Mouse (Mus musculus) limb, embryonic 13.5 days (tissue): ENCODE results near the gene Spink8. TPM values are rescaled to one million over a fixed set of nuclear protein-coding genes. Genes with fewer than 3 reads are reported as not detected.
A peak's percentile ranks its signal among the peaks of the same experiment; 100 is the strongest.

Source experiments
- ATAC-seq: fragments of 200-750 bp; cut with Nextera tagmentation; 2 replicates; pipeline ENCODE4 v1.8.0; 2017; ENCODE audit warnings: low read depth, moderate number of reproducible peaks, moderate TSS enrichment; ENCODE audit not compliant: low FRiP score
- H3K27ac ChIP-seq: fragments of 300-500 bp; sonication (generic); 2 replicates; pipeline ENCODE4 v1.5.1; 2015; ENCODE audit warnings: inconsistent platforms, mild to moderate bottlenecking, moderate library complexity
- H3K27me3 ChIP-seq: fragments of 300-500 bp; sonication (generic); 2 replicates; pipeline ENCODE4 v1.6.1; 2015; ENCODE audit warnings: mild to moderate bottlenecking, inconsistent platforms
- H3K36me3 ChIP-seq: fragments of 300-500 bp; sonication (generic); 2 replicates; pipeline ENCODE4 v1.6.1; 2015; ENCODE audit warnings: inconsistent platforms, mild to moderate bottlenecking, moderate library complexity
- H3K4me1 ChIP-seq: fragments of 300-500 bp; sonication (generic); 2 replicates; pipeline ENCODE4 v1.6.1; 2015; ENCODE audit warnings: inconsistent platforms
- H3K4me2 ChIP-seq: fragments of 300-500 bp; sonication (generic); replicated peaks from 2 replicates; pipeline ENCODE4 v1.6.1; 2015; ENCODE audit warnings: inconsistent platforms, mild to moderate bottlenecking, moderate library complexity
- H3K4me3 ChIP-seq: fragments of 300-500 bp; sonication (generic); 2 replicates; pipeline ENCODE4 v1.5.1; 2015; ENCODE audit warnings: moderate library complexity, mild to moderate bottlenecking, inconsistent platforms
- H3K9ac ChIP-seq: fragments of 300-500 bp; sonication (generic); 2 replicates; pipeline ENCODE4 v1.6.1; 2015; ENCODE audit warnings: mild to moderate bottlenecking, inconsistent platforms
- H3K9me3 ChIP-seq: fragments of 300-500 bp; sonication (generic); 2 replicates; pipeline ENCODE4 v1.6.1; 2016; ENCODE audit warnings: inconsistent platforms
- WGBS: fragments of 180-500 bp; shearing (Covaris S2); methylation state at CpG from one replicate; pipeline ENCODE4 v1.1.7; 2015; 5-methylcytosine and 5-hydroxymethylcytosine counted together
- polyA plus RNA-seq: library from polyadenylated mRNA; unstranded; fragments of >200 nt; fragmentation: Nextera tagmentation; extraction: Ambion mirVana; gene quantifications from 2 replicates; pipeline ENCODE4 v1.2.1, GENCODE M21; 2015

Spink8 gene
- polyA plus RNA-seq, 1 experiment from 2014 or later: 0.24 TPM

DNA sequence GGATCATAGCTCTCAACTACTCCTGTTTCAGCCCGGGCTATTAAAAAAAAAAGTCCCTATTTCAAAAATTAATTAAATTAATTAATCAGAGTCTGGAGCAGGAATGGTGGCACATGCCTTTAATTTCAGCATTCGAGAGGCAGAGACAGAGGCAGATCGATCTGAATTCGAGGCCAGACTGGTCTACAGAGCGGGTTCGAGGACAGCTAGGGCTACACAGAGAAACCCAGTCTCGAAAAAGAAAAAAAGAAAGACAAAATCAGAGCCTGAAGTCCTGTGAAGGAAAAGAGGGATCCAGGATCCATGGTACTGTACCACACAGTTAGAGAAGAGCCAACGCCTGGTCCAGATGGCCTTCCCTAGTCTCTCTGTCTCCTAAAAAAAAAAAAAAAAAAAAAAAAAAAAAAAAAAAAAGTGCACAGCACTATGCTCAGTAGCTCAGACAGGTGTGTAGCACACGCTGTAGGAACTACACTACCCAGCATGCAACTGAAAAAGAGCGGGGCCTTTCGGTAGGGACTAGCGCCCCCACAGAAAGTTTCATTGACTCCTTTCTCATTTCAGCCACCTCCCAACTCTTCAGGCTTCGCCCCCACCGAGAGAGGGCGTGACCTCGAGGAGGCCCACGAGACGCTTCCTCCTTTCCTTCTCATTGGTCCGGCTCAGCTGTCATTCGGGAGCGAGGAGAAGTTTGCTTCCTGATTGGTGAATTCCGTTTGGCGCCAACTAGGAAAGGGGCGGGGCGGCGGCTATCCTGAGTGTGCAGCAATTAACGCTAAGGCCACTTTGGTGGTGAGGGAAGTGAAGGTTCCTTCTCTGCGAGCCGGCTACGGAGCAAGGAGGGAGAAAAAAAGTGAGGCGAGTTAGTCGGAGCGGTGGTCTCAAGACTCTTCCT is 63.0 kb downstream of the Spink8 start, which contains the start of gene Cdc25a:
TSS of gene Cdc25a (plus strand) at position 783 of the 895 bp plus-strand sequence.
- Histone ChIP-seq H3K4me1 (peaks cover 15% of the 10 kb centered on the region), H3K9me3 (no peaks in the 10 kb centered on the region), H3K4me2 (peak within 1 kb of the TSS; percentile 80), H3K27me3 (no peaks in the 10 kb centered on the region), H3K27ac (peak within 1 kb of the TSS; percentile 93), H3K4me3 (peak within 1 kb of the TSS; percentile 99), H3K9ac (peak within 1 kb of the TSS; percentile 98), H3K36me3 (peaks cover 26% of the 10 kb centered on the region)
- WGBS: 6% methylated on average over 33 of the region's 33 CpGs
- peak; percentile 94 for ATAC-seq

GRCm38 (mm10) chr9:109875695-109876601 is 63.9 kb downstream of the Spink8 start:
- H3K27ac ChIP-seq: peak overlapping the region; percentile 93
- H3K4me1 ChIP-seq: peaks cover 15% of the 10 kb centered on the region
- peaks cover 35% of the 10 kb centered on the region for H3K36me3 ChIP-seq
- peak; percentile 53 for ATAC-seq
- no peaks in the 10 kb centered on the region for H3K27me3 ChIP-seq
- H3K9ac ChIP-seq: peak overlapping the region; percentile 98
- H3K4me3 ChIP-seq: peak overlapping the region; percentile 99
- under 1% methylated on average over 57 of the region's 76 CpGs for WGBS
- peak overlapping the region; percentile 80 for H3K4me2 ChIP-seq
- no peaks in the 10 kb centered on the region for H3K9me3 ChIP-seq

Other genes starting within 250 kb of the Spink8 start
- not detected in 2 replicates for gene Fbxw15, start 244.0 kb upstream of the Spink8 start, polyA plus RNA-seq
- gene Fbxw24, start 186.2 kb upstream of the Spink8 start, polyA plus RNA-seq: not detected in 2 replicates
- gene Fbxw25, start 147.6 kb upstream of the Spink8 start, polyA plus RNA-seq: not detected in 2 replicates
- not detected in 2 replicates for gene Fbxw18, start 109.6 kb upstream of the Spink8 start, polyA plus RNA-seq
- not detected in 2 replicates for gene Fbxw26, start 66.2 kb upstream of the Spink8 start, polyA plus RNA-seq
- gene Fbxw27, start 21.6 kb upstream of the Spink8 start, polyA plus RNA-seq: not detected in 2 replicates
- gene Nme6, start 20.5 kb downstream of the Spink8 start, polyA plus RNA-seq: 72.3 and 73.8 TPM in 2 replicates
- gene Camp, start 37.3 kb downstream of the Spink8 start, polyA plus RNA-seq: 0.27 and 0.60 TPM in 2 replicates
- gene Cdc25a, start 63.3 kb downstream of the Spink8 start, polyA plus RNA-seq: 35.3 and 36.3 TPM in 2 replicates
- 58.2 and 65.5 TPM in 2 replicates for gene Map4, start 119.2 kb downstream of the Spink8 start, polyA plus RNA-seq